Mouse (Mus musculus) kidney, adult 2 months (tissue): Measurements from ENCODE around the gene Lmna.

Experiments
- CTCF ChIP-seq: fragments of 200-500 bp; conservative IDR thresholded peaks from 2 replicates; pipeline ENCODE4 v1.5.1; 2011; ENCODE audit warnings: low read depth, mild to moderate bottlenecking, control low read depth, low read length, moderate library complexity, mixed read lengths; ENCODE audit not compliant: insufficient read depth, insufficient read length
- POLR2A ChIP-seq: fragments of 200-500 bp; IDR thresholded peaks from one replicate; pipeline ENCODE4 v1.6.1; 2011; ENCODE audit warnings: low read depth, low read length, control low read depth

DNA sequence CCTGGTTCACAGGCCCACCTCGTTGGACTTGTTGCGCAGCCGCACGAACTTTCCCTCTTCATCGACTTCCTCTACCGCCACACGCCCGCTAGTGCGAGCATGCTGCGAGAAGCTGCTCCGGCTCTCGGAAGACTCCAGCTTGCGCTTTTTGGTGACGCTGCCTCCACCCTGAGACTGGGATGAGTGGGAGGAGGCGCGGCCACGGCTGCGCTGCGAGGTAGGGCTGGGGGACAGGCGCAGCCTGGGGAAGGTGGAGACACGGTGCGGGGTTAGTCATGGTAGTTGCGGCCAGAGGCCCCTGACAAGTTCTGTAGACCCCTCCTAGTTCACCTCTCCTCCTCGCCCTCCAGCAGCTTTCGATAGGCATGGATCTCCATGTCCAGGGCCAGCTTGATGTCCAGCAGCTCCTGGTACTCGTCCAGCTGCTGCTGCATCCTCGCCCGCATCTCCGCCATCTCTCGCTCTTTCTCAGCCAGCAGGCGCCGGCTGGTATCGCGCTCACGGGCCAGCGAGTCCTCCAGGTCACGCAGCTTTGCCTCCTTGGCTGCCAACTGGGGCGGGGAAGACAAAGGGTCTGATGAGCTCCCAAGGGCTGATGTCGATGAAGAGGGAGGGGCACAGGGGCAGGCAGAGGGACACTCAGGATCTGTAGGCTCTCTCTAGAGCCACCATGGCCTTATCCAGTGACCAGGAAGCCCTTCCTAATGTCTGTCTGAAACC, 25.0 kb downstream of the Lmna start:
- TF ChIP-seq POLR2A: no peak
- no peak for TF ChIP-seq CTCF
